ENCODE assay signal across 8 mouse cellular contexts in the genomic region with DNA sequence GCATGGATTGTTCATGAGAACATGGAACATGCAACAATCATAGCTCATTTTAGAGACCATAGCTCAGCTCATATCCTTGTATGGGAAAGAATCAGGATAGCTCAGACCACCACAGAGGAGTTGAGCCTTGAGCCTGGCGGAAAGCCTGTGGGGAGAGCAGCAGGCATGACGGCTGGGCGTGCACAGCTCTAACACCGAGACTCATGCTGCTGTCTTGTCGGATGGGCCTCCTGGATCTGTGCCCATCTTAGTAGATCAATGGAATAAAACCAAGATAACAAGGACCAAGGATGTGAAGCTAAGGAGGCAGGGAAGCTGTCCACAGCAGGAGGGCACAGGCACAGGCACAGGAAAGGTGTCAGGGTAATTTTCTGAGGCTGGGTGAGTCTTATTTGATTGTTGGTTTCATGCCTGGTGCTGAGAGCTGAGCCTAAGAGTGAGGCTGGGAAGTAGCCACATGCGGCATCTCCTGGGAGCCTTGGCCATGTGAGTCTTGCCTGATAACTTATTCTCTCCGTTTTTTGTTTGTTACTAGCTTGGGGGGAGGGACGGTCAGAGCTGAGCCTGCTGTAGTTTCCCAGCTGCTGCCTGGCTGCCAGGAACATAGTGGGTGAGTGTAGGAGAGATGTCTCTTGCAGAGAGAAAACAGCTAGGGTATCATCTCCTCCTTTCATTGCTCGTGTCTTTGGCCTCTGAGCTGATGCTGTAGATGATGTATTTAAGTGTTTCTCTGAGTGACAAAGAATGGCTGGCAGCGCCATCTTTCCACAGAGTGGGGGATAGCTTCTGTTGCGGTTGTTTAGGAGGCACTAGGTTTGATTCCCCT. TPM values are rescaled to one million over a fixed set of nuclear protein-coding genes. Genes with fewer than 3 reads are reported as not detected.
A peak's percentile ranks its signal among the peaks of the same experiment; 100 is the strongest.
DNase-seq lines count a peak whose midpoint lies in the region; ATAC-seq lines count a peak whose summit lies in the region.

No protein-coding gene starts in this region.

- ATAC-seq in kidney, embryonic 16.5 days (ENCODE audit: low FRiP score, low TSS enrichment), result no peak
- ATAC-seq in forebrain, embryonic 16.5 days, result peak; percentile 65
- peak; percentile 73 for ATAC-seq in midbrain, embryonic 13.5 days
- no peak for ATAC-seq in megakaryocyte, adult 5-6 weeks (ENCODE audit: poor library complexity, severe bottlenecking)

- H3K4me3 ChIP-seq in kidney, embryonic 16.5 days (ENCODE audit: low read length), result no peak overlapping the region
- no peak overlapping the region for H3K4me3 ChIP-seq in forebrain, embryonic 16.5 days (replicated peaks; ENCODE audit: low read length)
- no peak overlapping the region for H3K4me3 ChIP-seq in midbrain, embryonic 13.5 days (replicated peaks)

- WGBS in kidney, embryonic 16.5 days, result 70% methylated on average over 11 of the region's 11 CpGs
- 42% methylated on average over 11 of the region's 11 CpGs for WGBS in forebrain, embryonic 16.5 days
- WGBS in midbrain, embryonic 13.5 days, result 46% methylated on average over 11 of the region's 11 CpGs

- no peak overlapping the region for H3K9ac ChIP-seq in kidney, embryonic 16.5 days (replicated peaks; ENCODE audit: low read length)
- H3K9ac ChIP-seq in forebrain, embryonic 16.5 days (replicated peaks; ENCODE audit: low read depth, low read length), result 0 out of 2 replicates have a peak overlapping the region, but pooled peaks have one; percentile 15
- peak overlapping the region; percentile 40; the same call in 1 of the 2 replicates for H3K9ac ChIP-seq in midbrain, embryonic 13.5 days (replicated peaks)

- H3K36me3 ChIP-seq in kidney, embryonic 16.5 days (ENCODE audit: insufficient read depth, low read length), result peaks cover 18% of the 10 kb centered on the region
- no peaks in the 10 kb centered on the region for H3K36me3 ChIP-seq in forebrain, embryonic 16.5 days (ENCODE audit: control insufficient read depth, insufficient read depth)
- peaks cover 13% of the 10 kb centered on the region for H3K36me3 ChIP-seq in midbrain, embryonic 13.5 days

- no peak overlapping the region for H3K4me2 ChIP-seq in kidney, embryonic 16.5 days (replicated peaks; ENCODE audit: low read depth, low read length)
- H3K4me2 ChIP-seq in forebrain, embryonic 16.5 days (ENCODE audit: low read length), result no peak overlapping the region; the same call in 1 of the 2 replicates
- peak overlapping the region; percentile 25 for H3K4me2 ChIP-seq in midbrain, embryonic 13.5 days (replicated peaks)

- H3K27ac ChIP-seq in kidney, embryonic 16.5 days (ENCODE audit: low read length), result no peak overlapping the region
- peak overlapping the region; percentile 16 for H3K27ac ChIP-seq in forebrain, embryonic 16.5 days (ENCODE audit: low read length)
- peak overlapping the region; percentile 73 for H3K27ac ChIP-seq in midbrain, embryonic 13.5 days

- peak; percentile 12 for DNase-seq in kidney, postnatal 14 days
- DNase-seq in NIH3T3 (ENCODE audit: low read depth), result peak; percentile 43
- DNase-seq in induced T-regulatory cell, adult 2 months (ENCODE audit: low read depth), result peak; percentile 57
- DNase-seq in spleen, postnatal 10 days (ENCODE audit: low spot score in 2 of 2), result no peak

- H3K4me1 ChIP-seq in kidney, embryonic 16.5 days (ENCODE audit: insufficient read depth, low read length), result no peaks in the 10 kb centered on the region
- peaks cover 14% of the 10 kb centered on the region for H3K4me1 ChIP-seq in forebrain, embryonic 16.5 days (replicated peaks; ENCODE audit: control insufficient read depth, insufficient read depth, low read length)
- peaks cover 24% of the 10 kb centered on the region for H3K4me1 ChIP-seq in midbrain, embryonic 13.5 days (replicated peaks)

- no peaks in the 10 kb centered on the region for H3K9me3 ChIP-seq in kidney, embryonic 16.5 days (ENCODE audit: low read length)
- no peaks in the 10 kb centered on the region for H3K9me3 ChIP-seq in forebrain, embryonic 16.5 days (ENCODE audit: control insufficient read depth, low read length)
- no peaks in the 10 kb centered on the region for H3K9me3 ChIP-seq in midbrain, embryonic 13.5 days

- H3K27me3 ChIP-seq in kidney, embryonic 16.5 days (ENCODE audit: insufficient read depth, low read length), result no peaks in the 10 kb centered on the region
- H3K27me3 ChIP-seq in forebrain, embryonic 16.5 days (replicated peaks; ENCODE audit: control insufficient read depth, insufficient read depth, low read length), result no peaks in the 10 kb centered on the region
- no peaks in the 10 kb centered on the region for H3K27me3 ChIP-seq in midbrain, embryonic 13.5 days

RNA-seq across cellular contexts. Expression of gene Ccm2, which starts 22.1 kb away (rescaled TPM):
- polyA plus RNA-seq in kidney, embryonic 16.5 days (2015; fragmentation: Nextera tagmentation; extraction: Ambion mirVana), result 90.5 and 93.3 TPM in 2 replicates
- 101 and 107 TPM in 2 replicates for polyA plus RNA-seq in forebrain, embryonic 16.5 days (2015; fragmentation: Nextera tagmentation; extraction: Ambion mirVana)
- polyA plus RNA-seq in midbrain, embryonic 13.5 days (2015; fragmentation: Nextera tagmentation; extraction: Ambion mirVana), result 82.4 and 87.8 TPM in 2 replicates
- 32.2 and 32.4 TPM in 2 replicates for total RNA-seq in megakaryocyte, adult 5-6 weeks (2015)
- 63.5 and 63.9 TPM in 2 replicates for total RNA-seq in megakaryocyte, adult 5-6 weeks (2017)

RNA-seq across cellular contexts. Expression of gene Nacad, which starts 37.1 kb away (rescaled TPM):
- polyA plus RNA-seq in kidney, embryonic 16.5 days (2015; fragmentation: Nextera tagmentation; extraction: Ambion mirVana), result 1.9 and 2.0 TPM in 2 replicates
- polyA plus RNA-seq in forebrain, embryonic 16.5 days (2015; fragmentation: Nextera tagmentation; extraction: Ambion mirVana), result 62.5 and 71.1 TPM in 2 replicates
- 96.9 and 101 TPM in 2 replicates for polyA plus RNA-seq in midbrain, embryonic 13.5 days (2015; fragmentation: Nextera tagmentation; extraction: Ambion mirVana)
- total RNA-seq in megakaryocyte, adult 5-6 weeks (2015), result 0.23 TPM in 1 of 2 replicates, not detected in the other
- total RNA-seq in megakaryocyte, adult 5-6 weeks (2017), result not detected in 2 replicates

RNA-seq across cellular contexts. Expression of gene Myo1g, which starts 48.0 kb away (rescaled TPM):
- 1.0 and 1.2 TPM in 2 replicates for polyA plus RNA-seq in kidney, embryonic 16.5 days (2015; fragmentation: Nextera tagmentation; extraction: Ambion mirVana)
- 0.20 and 0.60 TPM in 2 replicates for polyA plus RNA-seq in forebrain, embryonic 16.5 days (2015; fragmentation: Nextera tagmentation; extraction: Ambion mirVana)
- 0.27 and 0.32 TPM in 2 replicates for polyA plus RNA-seq in midbrain, embryonic 13.5 days (2015; fragmentation: Nextera tagmentation; extraction: Ambion mirVana)
- total RNA-seq in megakaryocyte, adult 5-6 weeks (2015), result 161 and 175 TPM in 2 replicates
- total RNA-seq in megakaryocyte, adult 5-6 weeks (2017), result 182 and 197 TPM in 2 replicates

RNA-seq across cellular contexts. Expression of gene Tbrg4, which starts 57.1 kb away (rescaled TPM):
- 45.6 and 49.1 TPM in 2 replicates for polyA plus RNA-seq in kidney, embryonic 16.5 days (2015; fragmentation: Nextera tagmentation; extraction: Ambion mirVana)
- 28.2 and 32.2 TPM in 2 replicates for polyA plus RNA-seq in forebrain, embryonic 16.5 days (2015; fragmentation: Nextera tagmentation; extraction: Ambion mirVana)
- polyA plus RNA-seq in midbrain, embryonic 13.5 days (2015; fragmentation: Nextera tagmentation; extraction: Ambion mirVana), result 34.6 and 35.5 TPM in 2 replicates
- total RNA-seq in megakaryocyte, adult 5-6 weeks (2015), result 15.3 and 17.3 TPM in 2 replicates
- 9.4 and 10.6 TPM in 2 replicates for total RNA-seq in megakaryocyte, adult 5-6 weeks (2017)

Comparison
In these comparisons a context has a peak if more than half of its experiments do, and no peak if none do; other contexts are left out.
1. DNase-seq: peak in kidney, postnatal 14 days (single experiment), NIH3T3 (single experiment) and induced T-regulatory cell, adult 2 months (single experiment); none in spleen, postnatal 10 days (0 of 2).
2. ATAC-seq: peak in forebrain, embryonic 16.5 days (single experiment) and midbrain, embryonic 13.5 days (single experiment); none in kidney, embryonic 16.5 days (single experiment) and megakaryocyte, adult 5-6 weeks (single experiment).
3. RNA of gene Nacad, which starts 37.1 kb away (polyA plus RNA-seq): 96.9 to 101 TPM in midbrain, embryonic 13.5 days and 62.5 to 71.1 TPM in forebrain, embryonic 16.5 days; 1.9 to 2.0 TPM in kidney, embryonic 16.5 days; every median in the first group is over 10 times any median in the second.